Mouse (Mus musculus) urinary bladder, postnatal 25 days (tissue): ENCODE measurements around the gene Hs6st3.

Source experiments
- DNase-seq: peaks from one replicate; pipeline ENCODE4 v3.0.0; 2022; ENCODE audit warnings: low spot score

The Hs6st3 gene

GRCm38 (mm10) chr14:119797172-119797850 is 659.2 kb downstream of the Hs6st3 start:
- no peak for DNase-seq

- DNase-seq, result no peak
These were observed 660.4 kb downstream of the Hs6st3 start for GRCm38 (mm10) chr14:119798561-119798960.

- no peak for DNase-seq
These were observed 662.7 kb downstream of the Hs6st3 start for GRCm38 (mm10) chr14:119800856-119801255.

GRCm38 (mm10) chr14:119813898-119814297 is 675.8 kb downstream of the Hs6st3 start:
- DNase-seq, result no peak

- no peak for DNase-seq
These were observed 677.5 kb downstream of the Hs6st3 start for GRCm38 (mm10) chr14:119815616-119816015.

GRCm38 (mm10) chr14:119820562-119820961 is 682.4 kb downstream of the Hs6st3 start:
- no peak for DNase-seq

- DNase-seq, result no peak
These were observed 693.2 kb downstream of the Hs6st3 start for GRCm38 (mm10) chr14:119831165-119832011.

- DNase-seq, result no peak
These were observed 693.8 kb downstream of the Hs6st3 start for GRCm38 (mm10) chr14:119832012-119832325.

- no peak for DNase-seq
These were observed 694.8 kb downstream of the Hs6st3 start for GRCm38 (mm10) chr14:119832940-119833339.

GRCm38 (mm10) chr14:119834008-119834700 is 696.0 kb downstream of the Hs6st3 start:
- no peak for DNase-seq

GRCm38 (mm10) chr14:119836051-119836450 is 697.9 kb downstream of the Hs6st3 start:
- no peak for DNase-seq

GRCm38 (mm10) chr14:119847540-119847939 is 709.4 kb downstream of the Hs6st3 start:
- DNase-seq, result no peak

GRCm38 (mm10) chr14:119848759-119849298 is 710.7 kb downstream of the Hs6st3 start:
- no peak for DNase-seq

GRCm38 (mm10) chr14:119849338-119849737 is 711.2 kb downstream of the Hs6st3 start:
- no peak for DNase-seq

GRCm38 (mm10) chr14:119852139-119852538 is 714.0 kb downstream of the Hs6st3 start:
- DNase-seq, result no peak

GRCm38 (mm10) chr14:119857338-119858291 is 719.5 kb downstream of the Hs6st3 start:
- no peak for DNase-seq

GRCm38 (mm10) chr14:119873617-119874016 is 735.5 kb downstream of the Hs6st3 start:
- DNase-seq, result no peak

GRCm38 (mm10) chr14:119892922-119893321 is 754.8 kb downstream of the Hs6st3 start:
- no peak for DNase-seq

- DNase-seq, result no peak
These were observed 757.0 kb downstream of the Hs6st3 start for GRCm38 (mm10) chr14:119895097-119895496.

- DNase-seq, result no peak
These were observed 757.8 kb downstream of the Hs6st3 start for GRCm38 (mm10) chr14:119895765-119896465.

- DNase-seq, result no peak
These were observed 764.3 kb downstream of the Hs6st3 start for GRCm38 (mm10) chr14:119902486-119902885.
